Mouse (Mus musculus) left cerebral cortex, adult 18-20 months (tissue): Measurements from ENCODE around the gene Etnk1. TPM values are rescaled to one million over a fixed set of nuclear protein-coding genes. Genes with fewer than 3 reads are reported as not detected.

Experiments used
- DNase-seq, 2 experiments: peaks; one replicate each; pipeline ENCODE4 v3.0.0; 2021 to 2022; ENCODE audit warnings: low spot score in 2 of 2, mixed read lengths in 1 of 2
- total RNA-seq, 2 experiments: library from RNA; stranded (reverse); gene quantifications; 2 replicates each; pipeline ENCODE4 v1.2.3; 2021

Gene Etnk1
- total RNA-seq, 2 experiments from 2014 or later = 191 to 198 TPM

- DNase-seq = no peak
Measured at GRCm38 (mm10) chr6:143208880-143209279, 41.9 kb downstream of the Etnk1 start.

DNA sequence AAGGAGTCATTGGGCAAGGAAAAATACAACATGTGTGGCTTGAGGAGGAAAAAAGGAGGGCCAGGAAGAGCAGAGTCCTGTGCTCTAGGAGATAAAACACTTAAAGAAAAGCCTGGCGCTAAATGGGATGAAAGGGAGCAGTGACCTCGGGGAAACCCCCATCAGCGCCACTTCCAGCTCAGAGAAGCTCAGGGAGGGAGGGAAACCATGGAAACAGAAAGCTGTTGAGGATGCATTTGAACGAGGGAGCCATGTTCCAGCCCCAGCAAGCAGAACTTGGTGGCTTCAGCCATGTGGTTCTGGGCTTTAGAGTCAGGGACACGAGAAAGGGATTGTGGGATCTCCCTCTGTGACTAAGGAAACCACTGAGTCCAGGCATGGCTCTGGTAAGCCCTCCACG, 45.7 kb downstream of the Etnk1 start:
- DNase-seq = no peak

- no peak for DNase-seq
Measured at GRCm38 (mm10) chr6:143213461-143213860, 46.4 kb downstream of the Etnk1 start.

DNA sequence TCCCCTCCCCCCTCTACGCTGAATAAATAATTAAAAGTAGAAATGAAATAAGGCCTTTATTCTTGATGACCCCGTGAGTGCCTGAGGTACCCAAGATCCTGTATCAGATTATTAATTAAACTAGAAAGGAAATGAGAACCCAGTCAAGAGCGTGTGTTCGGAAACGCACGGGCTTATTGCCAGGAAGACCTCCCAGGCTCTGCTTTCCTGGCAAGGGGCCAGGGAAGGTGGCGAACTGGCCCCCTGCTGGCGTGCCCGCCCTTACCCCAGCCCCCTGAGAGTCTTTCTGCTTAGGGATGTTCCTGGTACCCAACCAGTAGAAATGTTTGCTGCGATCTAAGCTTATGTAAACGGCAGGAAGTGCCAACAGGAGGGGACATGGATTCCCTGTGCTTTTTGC, 49.2 kb downstream of the Etnk1 start:
- DNase-seq = no peak

DNA sequence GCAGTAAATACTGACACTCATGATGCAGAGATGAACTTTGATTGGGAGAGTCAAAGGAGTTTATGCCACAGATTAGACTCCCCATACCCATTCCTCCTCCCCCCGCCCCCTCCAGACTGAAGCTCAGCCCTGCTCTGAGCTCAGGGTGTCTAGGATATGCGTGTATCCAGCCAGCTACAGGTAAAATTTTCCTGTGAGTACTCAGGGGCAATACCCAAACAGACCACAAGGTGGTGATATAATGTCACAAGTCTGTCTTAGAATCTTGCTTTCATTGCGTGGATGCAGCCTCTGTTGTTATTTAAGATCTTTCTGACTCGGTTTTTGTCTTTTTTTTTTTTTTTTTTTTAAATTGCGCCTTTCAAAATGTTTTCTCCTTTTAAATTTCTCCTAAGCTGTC, 52.3 kb downstream of the Etnk1 start:
- peak; percentile 68 to 83 for DNase-seq

GRCm38 (mm10) chr6:143221245-143221644, 54.2 kb downstream of the Etnk1 start:
- no peak for DNase-seq

GRCm38 (mm10) chr6:143224057-143224456, 57.0 kb downstream of the Etnk1 start:
- no peak for DNase-seq

DNA sequence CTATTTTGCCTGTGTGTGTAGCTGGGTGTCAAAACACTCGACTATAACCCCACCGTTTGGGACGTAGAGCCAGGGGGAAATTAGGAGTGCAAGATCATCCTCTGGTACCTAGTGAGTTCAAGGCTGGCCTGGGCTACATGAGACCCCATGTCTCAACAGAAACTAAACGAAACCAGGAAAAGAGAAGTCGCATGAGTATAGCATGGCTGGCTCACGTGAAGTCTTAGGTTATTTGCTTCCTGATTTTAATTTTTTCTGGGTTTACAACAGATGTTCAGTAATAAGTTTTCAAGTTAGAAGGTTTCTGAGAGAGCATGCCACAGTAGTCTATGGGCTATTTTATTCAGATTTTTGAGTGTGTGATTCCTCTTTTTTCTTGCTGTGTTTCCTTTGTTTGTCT, 57.9 kb downstream of the Etnk1 start:
- DNase-seq = no peak

- no peak for DNase-seq
Measured at GRCm38 (mm10) chr6:143228696-143229095, 61.7 kb downstream of the Etnk1 start.

DNA sequence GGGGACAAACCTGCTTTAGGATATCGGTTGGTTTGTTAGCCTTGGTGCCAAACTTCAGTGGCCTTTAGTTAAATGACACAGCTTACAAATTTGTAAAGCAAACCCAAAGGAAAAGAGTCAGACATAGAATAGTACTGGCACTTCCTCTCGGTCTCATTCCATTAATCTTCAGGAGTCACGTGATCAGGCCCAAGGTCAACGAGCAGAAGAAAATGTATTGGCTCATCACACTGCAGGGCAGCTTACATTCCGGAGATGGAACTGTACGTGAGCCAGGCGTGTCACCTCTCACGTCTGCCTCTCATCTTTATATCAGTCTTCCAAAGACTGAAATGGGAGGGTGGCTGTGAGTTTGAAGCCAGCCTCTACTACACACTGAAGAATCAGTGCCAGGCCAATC, 62.9 kb downstream of the Etnk1 start:
- DNase-seq = no peak

GRCm38 (mm10) chr6:143230888-143231287, 63.9 kb downstream of the Etnk1 start:
- DNase-seq = peak in 1 of 2 experiments; percentile 40

DNA sequence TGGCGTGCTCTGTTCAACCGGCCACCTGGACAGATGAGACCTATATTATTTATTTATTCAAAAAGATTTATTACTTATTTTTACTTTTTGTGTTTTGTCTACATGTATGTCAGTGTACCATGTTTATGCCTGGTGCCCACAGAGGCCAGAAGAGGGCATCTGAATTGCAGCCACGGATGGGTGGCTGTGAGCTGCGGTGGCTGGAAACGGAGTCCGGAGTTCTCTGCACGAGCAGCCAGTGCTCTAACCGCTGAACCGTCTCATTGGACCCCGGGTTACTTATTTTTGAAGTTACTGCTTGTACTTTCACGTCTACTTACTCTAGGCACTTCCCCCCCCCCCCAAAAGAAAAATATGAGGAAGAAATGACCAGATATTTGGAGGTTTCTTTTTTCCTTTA, 65.7 kb downstream of the Etnk1 start:
- no peak for DNase-seq

DNA sequence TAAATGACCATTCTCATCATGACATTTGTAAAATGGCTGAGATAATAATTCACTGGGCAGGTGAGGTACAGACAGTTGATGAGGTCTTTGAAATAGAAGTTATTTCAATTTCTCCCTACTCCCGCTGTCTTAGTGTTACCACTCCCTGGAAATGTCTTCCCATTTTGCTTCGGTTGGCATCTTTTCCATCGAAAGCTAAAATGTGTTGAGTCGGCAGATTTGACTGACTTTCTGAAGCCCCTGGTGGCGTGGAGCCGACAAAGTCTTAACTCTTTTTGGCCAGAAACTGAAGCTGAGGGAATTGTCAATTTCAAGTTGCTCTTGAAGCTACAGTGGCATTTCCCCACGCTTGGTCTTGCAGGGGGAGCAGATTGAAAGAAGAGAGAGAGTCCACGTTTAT, 67.8 kb downstream of the Etnk1 start:
- no peak for DNase-seq

DNA sequence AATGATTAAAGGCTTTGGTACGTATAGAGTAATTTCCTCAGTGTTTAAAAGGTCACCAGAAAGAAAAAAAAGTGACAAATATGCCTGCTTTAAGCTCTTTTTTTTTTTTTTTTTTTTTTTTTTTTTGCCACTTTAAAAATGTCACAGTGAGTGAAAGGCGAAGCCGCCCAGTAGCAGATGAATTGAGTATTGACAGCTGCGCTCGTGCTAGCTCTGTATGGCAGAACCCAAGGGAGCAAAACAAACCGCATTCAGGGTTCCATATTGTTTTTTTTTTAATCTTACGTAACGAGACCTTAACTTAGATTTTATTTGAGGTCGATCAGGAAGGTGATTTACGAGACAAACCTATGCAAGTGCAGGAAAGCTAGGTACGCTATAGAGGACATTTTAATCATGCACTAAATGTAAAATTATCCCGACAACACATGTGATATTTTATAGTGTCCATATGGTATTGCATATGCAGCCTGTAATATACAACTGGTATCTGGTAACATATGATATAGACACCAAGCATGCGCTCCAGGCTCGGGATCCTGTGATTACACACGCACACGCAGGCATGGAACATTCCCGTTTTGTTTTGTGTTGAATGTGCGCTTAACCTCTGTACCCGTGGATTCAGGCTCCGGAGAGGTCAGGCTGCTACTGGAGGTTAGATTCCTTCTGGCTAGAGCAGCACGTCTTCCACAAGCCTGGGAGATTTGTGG, 72.5 kb downstream of the Etnk1 start:
- no peak for DNase-seq

GRCm38 (mm10) chr6:143243191-143243590, 76.2 kb downstream of the Etnk1 start:
- no peak for DNase-seq

GRCm38 (mm10) chr6:143257921-143258320, 90.9 kb downstream of the Etnk1 start:
- DNase-seq = no peak

DNA sequence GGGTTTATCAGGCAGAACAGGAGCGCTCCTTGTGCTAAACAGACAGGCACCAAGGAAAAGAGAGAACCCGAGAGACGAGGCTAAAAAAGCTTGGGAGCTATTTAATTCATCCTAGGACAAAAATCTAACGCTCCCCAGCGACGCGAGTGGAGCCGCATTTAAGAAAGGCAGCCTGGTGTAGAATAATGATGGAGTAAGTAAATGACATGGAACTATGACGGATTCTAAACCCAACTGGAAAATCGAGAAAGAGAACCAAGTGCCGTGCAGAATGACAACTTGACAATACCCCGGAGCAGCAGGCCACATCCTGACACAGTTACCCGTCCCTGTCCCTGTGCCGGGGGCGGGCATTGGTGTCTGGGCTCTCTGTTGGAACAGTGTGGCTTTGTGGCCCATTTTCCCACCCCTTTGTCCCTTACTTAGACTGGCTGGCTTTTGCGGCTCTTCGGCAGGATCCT, 92.2 kb downstream of the Etnk1 start:
- no peak for DNase-seq

DNA sequence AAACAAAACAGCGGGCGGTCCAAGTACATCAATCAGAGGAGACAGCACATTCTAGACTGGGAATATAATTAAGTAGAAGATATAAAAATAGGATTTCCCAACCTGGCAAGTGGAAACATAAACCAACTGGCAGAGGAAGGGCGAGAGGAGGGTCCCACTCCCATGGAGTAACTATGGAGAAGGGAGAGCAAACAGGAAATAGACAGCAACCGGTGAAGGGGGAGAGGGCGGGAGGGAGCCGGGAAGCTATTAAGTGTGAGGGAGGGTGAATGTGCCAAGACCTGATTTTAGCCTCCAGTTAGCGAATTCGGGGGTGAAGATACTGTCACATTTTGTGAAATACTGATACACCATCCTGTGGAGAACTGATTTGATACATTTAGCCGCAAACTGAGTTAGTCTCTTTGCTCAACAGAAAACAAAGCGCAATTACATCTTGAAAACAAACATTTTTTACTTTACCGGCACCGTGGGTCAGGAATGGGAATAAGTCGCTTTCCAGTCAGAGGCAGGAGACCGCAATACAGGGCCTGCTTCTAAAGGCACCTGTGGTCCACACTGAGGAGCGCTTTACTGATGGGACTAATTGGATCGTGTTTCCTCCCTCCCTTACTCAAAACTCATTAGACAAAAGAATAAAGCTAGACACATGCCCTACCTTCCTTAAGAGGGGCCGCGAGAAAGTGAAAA, 93.0 kb downstream of the Etnk1 start:
- DNase-seq = no peak

DNA sequence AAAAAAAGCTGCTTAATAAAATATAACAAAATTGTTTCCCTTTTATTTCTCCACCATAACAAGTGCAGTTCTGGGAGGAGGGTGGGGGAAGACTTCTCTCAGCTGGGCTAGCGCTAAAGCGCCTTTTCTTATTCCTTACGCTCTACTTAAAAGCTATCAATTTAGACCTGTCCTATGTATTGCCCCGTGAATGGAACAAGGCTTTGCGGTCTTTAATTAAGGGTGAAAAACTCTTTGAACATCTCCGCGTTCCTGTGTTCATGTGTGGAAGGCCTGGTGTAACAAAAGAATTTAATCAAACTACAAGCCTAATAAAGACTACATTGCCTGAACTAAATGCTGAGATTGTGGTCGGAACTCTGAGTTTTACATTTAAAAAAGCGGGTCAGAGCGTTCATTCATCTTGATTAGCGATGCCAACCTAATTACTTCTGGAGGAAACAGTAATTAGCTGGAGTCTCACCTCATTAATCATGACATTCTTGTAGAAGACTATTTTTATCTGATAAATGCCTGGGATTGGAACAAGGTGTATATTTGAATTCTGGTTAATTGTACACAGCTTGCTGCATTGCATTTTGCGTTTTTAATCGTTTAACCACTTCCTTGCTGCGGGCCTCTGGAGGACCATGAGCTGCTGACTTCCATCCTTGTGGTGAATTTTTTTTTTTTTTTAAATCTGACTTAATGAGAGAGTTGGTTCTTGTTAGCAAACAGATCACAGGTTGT, 93.7 kb downstream of the Etnk1 start:
- DNase-seq = no peak

DNA sequence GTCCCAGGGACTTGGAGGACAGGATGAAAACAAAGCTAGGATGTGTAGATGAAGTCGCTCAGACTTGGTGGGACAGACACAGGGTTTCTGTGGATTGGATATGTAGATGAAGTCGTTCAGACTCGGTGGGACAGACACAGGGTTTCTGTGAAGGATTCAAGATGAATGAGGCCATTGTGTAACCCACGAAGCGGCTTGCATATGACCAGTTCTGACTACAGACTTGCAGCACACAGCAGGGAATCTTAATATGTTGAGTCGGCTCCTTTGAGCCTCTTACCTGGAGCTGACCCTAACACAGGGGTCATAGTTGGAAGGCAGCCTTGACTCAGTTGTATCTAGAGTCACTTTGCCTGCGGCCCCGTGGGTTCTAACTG, 94.3 kb downstream of the Etnk1 start:
- no peak for DNase-seq

DNA sequence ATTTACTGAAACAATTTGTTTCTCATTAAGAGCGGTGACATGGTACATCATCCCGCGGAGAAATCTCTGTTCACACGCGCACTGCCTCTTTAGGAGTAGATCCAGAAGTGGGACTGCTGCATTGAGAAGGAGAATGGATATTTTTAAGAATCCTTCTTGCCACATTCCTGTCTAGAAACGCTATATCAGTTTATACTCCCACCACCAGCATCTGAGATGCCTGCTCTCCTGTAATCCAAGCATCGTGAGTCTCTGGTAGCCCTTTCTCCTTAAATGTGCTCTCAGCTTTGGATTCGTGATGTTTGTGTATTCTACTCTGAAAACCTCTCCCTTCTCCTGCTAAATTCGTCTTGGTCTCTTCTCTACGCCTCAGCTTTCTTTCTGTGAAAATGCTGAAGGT, 98.5 kb downstream of the Etnk1 start:
- DNase-seq = peak in 1 of 2 experiments; percentile 9

GRCm38 (mm10) chr6:143279222-143279621, 112.2 kb downstream of the Etnk1 start:
- DNase-seq = no peak
